Mouse (Mus musculus) cerebellum, adult 2 months (tissue): ENCODE measurements around the gene Rnf207.

Source experiments
- CTCF ChIP-seq: fragments of 200-500 bp; IDR thresholded peaks from 2 replicates; pipeline ENCODE4 v1.5.1; 2011; ENCODE audit warnings: low read depth, mild to moderate bottlenecking, control low read depth, low read length, moderate library complexity, borderline replicate concordance; ENCODE audit not compliant: insufficient read depth
- POLR2A ChIP-seq: fragments of 200-500 bp; IDR thresholded peaks from 2 replicates; pipeline ENCODE4 v1.6.1; 2011; ENCODE audit warnings: low read length, control low read depth, borderline replicate concordance; ENCODE audit not compliant: insufficient read depth

DNA sequence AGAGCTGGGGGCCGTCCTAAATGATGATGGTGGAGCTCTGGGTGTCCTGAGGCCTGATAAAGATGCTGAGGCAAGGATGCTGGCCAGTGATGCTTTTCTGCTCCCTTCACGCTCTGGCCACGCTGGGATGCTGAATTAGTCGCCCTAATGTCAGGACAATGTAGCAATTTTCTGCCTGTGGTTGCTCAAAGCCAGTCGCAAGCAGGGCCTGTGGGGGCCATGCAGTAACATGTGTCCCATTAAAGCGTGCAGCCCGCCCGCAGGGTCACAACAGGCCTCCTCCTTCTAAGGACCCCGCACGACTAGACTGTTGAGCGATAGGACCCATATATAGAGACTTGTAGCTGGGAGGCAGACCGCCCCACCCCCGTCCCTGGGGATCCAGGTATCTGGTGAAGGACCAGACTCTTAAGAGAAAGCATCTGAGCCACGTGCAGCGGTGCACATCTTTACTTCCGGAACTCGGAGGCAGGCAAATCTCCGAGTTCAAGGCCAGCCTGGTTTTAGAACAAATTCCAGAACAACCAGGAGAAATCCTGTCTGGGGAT is 30.3 kb downstream of the Rnf207 start:
- TF ChIP-seq POLR2A (no peak), CTCF (no peak)
